12 mouse cellular contexts compared by ENCODE assay signal in genomic region chr17:27643101-27643500, GRCm38 (mm10). TPM values are rescaled to one million over a fixed set of nuclear protein-coding genes. Genes with fewer than 3 reads are reported as not detected.
DNase-seq lines count a peak whose midpoint lies in the region; ATAC-seq lines count a peak whose summit lies in the region.
"Had no signal": no experiment of that assay in that cellular context is flagged by ENCODE, and none has a peak within 500 bp of the region (broad histone marks: within the 10 kb centered on the region; RNA-seq: fewer than 3 reads in every experiment).

No protein-coding gene starts in this region.

- H3K27me3 ChIP-seq in lung, embryonic 15.5 days: peaks cover under 1% of the 10 kb centered on the region; the same call in 1 of the 2 replicates
- no peaks in the 10 kb centered on the region for H3K27me3 ChIP-seq in embryonic facial prominence, embryonic 13.5 days
- H3K27me3 ChIP-seq in intestine, embryonic 16.5 days (replicated peaks; ENCODE audit: control insufficient read depth, insufficient read depth, low read length): no peaks in the 10 kb centered on the region

- peaks cover 17% of the 10 kb centered on the region for H3K4me1 ChIP-seq in lung, embryonic 15.5 days
- peaks cover 12% of the 10 kb centered on the region for H3K4me1 ChIP-seq in embryonic facial prominence, embryonic 13.5 days
- H3K4me1 ChIP-seq in intestine, embryonic 16.5 days (ENCODE audit: control insufficient read depth, insufficient read depth, low read length): peaks cover 11% of the 10 kb centered on the region

- peak overlapping the region; percentile 61 for H3K27ac ChIP-seq in lung, embryonic 15.5 days
- H3K27ac ChIP-seq in embryonic facial prominence, embryonic 13.5 days: peak overlapping the region; percentile 33
- H3K27ac ChIP-seq in intestine, embryonic 16.5 days (ENCODE audit: low read length): peak overlapping the region; percentile 42; the same call in 1 of the 2 replicates

- peak overlapping the region; percentile 23; the same call in 1 of the 2 replicates for H3K4me2 ChIP-seq in lung, embryonic 15.5 days
- H3K4me2 ChIP-seq in embryonic facial prominence, embryonic 13.5 days: no peak overlapping the region
- H3K4me2 ChIP-seq in intestine, embryonic 16.5 days (ENCODE audit: low read depth, low read length): no peak overlapping the region

- 22% methylated on average over 6 of the region's 6 CpGs for WGBS in lung, embryonic 15.5 days
- 43% methylated on average over 6 of the region's 6 CpGs for WGBS in embryonic facial prominence, embryonic 13.5 days
- 24% methylated on average over 6 of the region's 6 CpGs for WGBS in intestine, embryonic 16.5 days

- DNase-seq in lung, postnatal 36 days: no peak
- peak; percentile 84 for DNase-seq in retina, postnatal 1 day
- DNase-seq in gastrocnemius, adult 8-10 months (ENCODE audit: low spot score in 2 of 2): no peak
- DNase-seq in frontal cortex, adult 2 months (ENCODE audit: extremely low spot score in 1 of 2, low spot score in 1 of 2): no peak

- peak; percentile 74; the same call in 1 of the 2 replicates for ATAC-seq in lung, embryonic 15.5 days (ENCODE audit: borderline replicate concordance, extremely low read depth, low FRiP score, low TSS enrichment)
- ATAC-seq in embryonic facial prominence, embryonic 13.5 days (ENCODE audit: insufficient number of reproducible peaks, insufficient read depth, low FRiP score, low TSS enrichment, low read depth): no peak
- peak; percentile 34; the same call in 1 of the 2 replicates for ATAC-seq in intestine, embryonic 16.5 days
- ATAC-seq in megakaryocyte-erythroid progenitor cell, adult 5-6 weeks (replicated peaks; ENCODE audit: low FRiP score, low TSS enrichment, poor library complexity, severe bottlenecking): no peak

- no peak overlapping the region; the same call in 1 of the 2 replicates for H3K9ac ChIP-seq in lung, embryonic 15.5 days
- no peak overlapping the region for H3K9ac ChIP-seq in embryonic facial prominence, embryonic 13.5 days
- no peak overlapping the region for H3K9ac ChIP-seq in intestine, embryonic 16.5 days (ENCODE audit: low read depth, low read length)

- no peaks in the 10 kb centered on the region for H3K36me3 ChIP-seq in lung, embryonic 15.5 days
- no peaks in the 10 kb centered on the region for H3K36me3 ChIP-seq in embryonic facial prominence, embryonic 13.5 days
- H3K36me3 ChIP-seq in intestine, embryonic 16.5 days (ENCODE audit: control insufficient read depth, insufficient read depth, low read length): no peaks in the 10 kb centered on the region
- H3K36me3 ChIP-seq: G1E had no signal

- H3K9me3 ChIP-seq in lung, embryonic 15.5 days: no peaks in the 10 kb centered on the region
- H3K9me3 ChIP-seq in embryonic facial prominence, embryonic 13.5 days: no peaks in the 10 kb centered on the region
- H3K9me3 ChIP-seq in intestine, embryonic 16.5 days (ENCODE audit: control insufficient read depth, low read length): no peaks in the 10 kb centered on the region
- H3K9me3 ChIP-seq: G1E had no signal

- H3K4me3 ChIP-seq in lung, embryonic 15.5 days: no peak overlapping the region
- no peak overlapping the region for H3K4me3 ChIP-seq in embryonic facial prominence, embryonic 13.5 days
- no peak overlapping the region for H3K4me3 ChIP-seq in intestine, embryonic 16.5 days (ENCODE audit: low read length)

RNA-seq across cellular contexts. Expression of gene Rps10, which starts 6.6 kb away (rescaled TPM):
- polyA plus RNA-seq in lung, embryonic 15.5 days (2015; fragmentation: Nextera tagmentation; extraction: Ambion mirVana): 868 and 923 TPM in 2 replicates
- 1,114 and 1,137 TPM in 2 replicates for polyA plus RNA-seq in embryonic facial prominence, embryonic 13.5 days (2015; fragmentation: Nextera tagmentation; extraction: Ambion mirVana)
- polyA plus RNA-seq in intestine, embryonic 16.5 days (2015; fragmentation: Nextera tagmentation; extraction: Ambion mirVana): 853 and 934 TPM in 2 replicates
- 2,733 and 3,098 TPM in 2 replicates for total RNA-seq in megakaryocyte-erythroid progenitor cell, adult 5-6 weeks (2014; fragmentation: Nextera tagmentation)
- 2,912 and 3,218 TPM in 2 replicates for total RNA-seq in megakaryocyte-erythroid progenitor cell, adult 5-6 weeks (2017)
- 100 to 1,000 TPM; 332 to 455 (median 370) TPM for total RNA-seq in gastrocnemius, adult 8-10 months (2022)
- polyA plus RNA-seq in frontal cortex, adult 2 months (2012; rRNA removed): 567 and 606 TPM in 2 replicates

RNA-seq across cellular contexts. Expression of gene RPS10-NUDT3, which starts 8.1 kb away (rescaled TPM):
- not detected in 2 replicates for polyA plus RNA-seq in lung, embryonic 15.5 days (2015; fragmentation: Nextera tagmentation; extraction: Ambion mirVana)
- not detected in 2 replicates for polyA plus RNA-seq in embryonic facial prominence, embryonic 13.5 days (2015; fragmentation: Nextera tagmentation; extraction: Ambion mirVana)
- not detected in 2 replicates for polyA plus RNA-seq in intestine, embryonic 16.5 days (2015; fragmentation: Nextera tagmentation; extraction: Ambion mirVana)
- total RNA-seq in megakaryocyte-erythroid progenitor cell, adult 5-6 weeks (2014; fragmentation: Nextera tagmentation): not detected in 2 replicates
- total RNA-seq in megakaryocyte-erythroid progenitor cell, adult 5-6 weeks (2017): not detected in 2 replicates
- total RNA-seq in gastrocnemius, adult 8-10 months (2022): 1 to 10 TPM in 2 of 4 experiments, not detected in 2; 1.5 to 2.2 TPM
- polyA plus RNA-seq in frontal cortex, adult 2 months (2012; rRNA removed): 0.20 TPM in 1 of 2 replicates, not detected in the other
- total RNA-seq: G1E had no signal
- polyA plus RNA-seq: G1E; gonadal fat pad, adult 2 months; liver, embryonic 16.5 days; spleen, adult 2 months had no signal

RNA-seq across cellular contexts. Expression of gene Pacsin1, which starts 12.2 kb away (rescaled TPM):
- polyA plus RNA-seq in lung, embryonic 15.5 days (2015; fragmentation: Nextera tagmentation; extraction: Ambion mirVana): 0.61 and 0.93 TPM in 2 replicates
- 5.4 and 7.2 TPM in 2 replicates for polyA plus RNA-seq in embryonic facial prominence, embryonic 13.5 days (2015; fragmentation: Nextera tagmentation; extraction: Ambion mirVana)
- 2.1 and 2.7 TPM in 2 replicates for polyA plus RNA-seq in intestine, embryonic 16.5 days (2015; fragmentation: Nextera tagmentation; extraction: Ambion mirVana)
- 0.64 TPM in 1 of 2 replicates, not detected in the other for total RNA-seq in megakaryocyte-erythroid progenitor cell, adult 5-6 weeks (2014; fragmentation: Nextera tagmentation)
- 0.11 TPM in 1 of 2 replicates, not detected in the other for total RNA-seq in megakaryocyte-erythroid progenitor cell, adult 5-6 weeks (2017)
- under 1 TPM in 2 of 4 experiments, not detected in 2; 0.15 to 0.51 TPM for total RNA-seq in gastrocnemius, adult 8-10 months (2022)
- 270 and 282 TPM in 2 replicates for polyA plus RNA-seq in frontal cortex, adult 2 months (2012; rRNA removed)
- polyA plus RNA-seq: G1E had no signal

RNA-seq across cellular contexts. Expression of gene Nudt3, which starts 19.8 kb away (rescaled TPM):
- polyA plus RNA-seq in lung, embryonic 15.5 days (2015; fragmentation: Nextera tagmentation; extraction: Ambion mirVana): 92.0 and 95.9 TPM in 2 replicates
- 116 and 117 TPM in 2 replicates for polyA plus RNA-seq in embryonic facial prominence, embryonic 13.5 days (2015; fragmentation: Nextera tagmentation; extraction: Ambion mirVana)
- 56.6 and 57.4 TPM in 2 replicates for polyA plus RNA-seq in intestine, embryonic 16.5 days (2015; fragmentation: Nextera tagmentation; extraction: Ambion mirVana)
- total RNA-seq in megakaryocyte-erythroid progenitor cell, adult 5-6 weeks (2014; fragmentation: Nextera tagmentation): 78.3 and 78.9 TPM in 2 replicates
- 143 and 144 TPM in 2 replicates for total RNA-seq in megakaryocyte-erythroid progenitor cell, adult 5-6 weeks (2017)
- 100 to 1,000 TPM; 260 to 347 (median 290) TPM for total RNA-seq in gastrocnemius, adult 8-10 months (2022)
- 352 and 353 TPM in 2 replicates for polyA plus RNA-seq in frontal cortex, adult 2 months (2012; rRNA removed)

Comparison
In these comparisons a context has a peak if more than half of its experiments do, and no peak if none do; other contexts are left out.
1. ATAC-seq: peak in lung, embryonic 15.5 days (single experiment) and intestine, embryonic 16.5 days (single experiment); none in embryonic facial prominence, embryonic 13.5 days (single experiment) and megakaryocyte-erythroid progenitor cell, adult 5-6 weeks (single experiment).
2. RNA of gene Pacsin1, which starts 12.2 kb away (polyA plus RNA-seq): 270 to 282 TPM in frontal cortex, adult 2 months; 5.4 to 7.2 TPM in embryonic facial prominence, embryonic 13.5 days, 2.1 to 2.7 TPM in intestine, embryonic 16.5 days and 0.61 to 0.93 TPM in lung, embryonic 15.5 days; every median in the first group is over 10 times any median in the second.
3. Peak in every context shown above with its lines, with median percentiles within 50 percentile points of each other: H3K27ac ChIP-seq.